Mouse (Mus musculus): Measurements from ENCODE around the gene Tm4sf20. TPM values are rescaled to one million over a fixed set of nuclear protein-coding genes. Genes with fewer than 3 reads are reported as not detected.

Gene Tm4sf20
- total and polyA plus RNA-seq, 3 experiments, result not detected

DNA sequence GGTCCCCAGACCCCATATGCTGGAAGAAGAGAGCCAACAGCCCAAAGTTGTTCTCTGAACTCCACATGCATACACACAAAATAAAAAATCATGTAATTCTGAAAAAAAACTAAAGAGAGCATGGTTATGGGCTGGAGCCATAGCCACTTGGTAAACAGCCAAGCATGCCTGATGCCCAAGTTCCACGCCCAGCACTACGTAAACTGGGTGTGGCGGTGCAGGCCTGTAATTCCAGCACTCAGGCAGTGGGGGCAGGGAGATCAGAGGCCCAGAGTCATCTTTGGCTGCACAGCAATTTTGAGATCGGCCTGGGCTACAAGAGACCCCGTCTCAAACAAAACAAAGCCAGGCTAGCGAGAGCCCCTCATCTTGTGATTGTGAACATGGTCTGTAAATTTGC is 17.3 kb upstream of the Tm4sf20 start:
- Histone ChIP-seq H3K4me2 (ENCODE audit: insufficient read depth, low read depth, poor library complexity, severe bottlenecking) (no peak overlapping the region), H3K9ac (ENCODE audit: insufficient read depth, low read depth) (no peak overlapping the region), H3K4me3 (replicated peaks in 1 of 3; ENCODE audit: low read depth in 2 of 3, low read length in 2 of 3, poor library complexity in 1 of 3) (no peak overlapping the region), H3K79me2 (replicated peaks; ENCODE audit: control insufficient read depth, extremely low read depth, insufficient read depth, poor library complexity, severe bottlenecking) (no peaks in the 10 kb centered on the region), H3K4me1 (ENCODE audit: control insufficient read depth in 1 of 2, insufficient read depth in 2 of 2) (no peaks in the 10 kb centered on the region), H3K36me3 (replicated peaks in 1 of 2; ENCODE audit: control insufficient read depth in 1 of 2, insufficient read depth in 1 of 2, low read length in 1 of 2) (no peaks in the 10 kb centered on the region), H3K9me3 (replicated peaks; ENCODE audit: low read length) (no peaks in the 10 kb centered on the region), H3K27ac (ENCODE audit: insufficient read depth, low read depth) (no peak overlapping the region), H3K27me3 (replicated peaks) (peaks cover 2% of the 10 kb centered on the region)
- dilution Hi-C loops (cut with MboI; ENCODE audit: extremely low pct_ligation_motif_present, extremely low pct_unique_long_range_greater_than_20kb, low sequenced_read_pairs), result no loop called here
- DNase-seq (ENCODE audit: extremely low read depth), result no peak
- in situ Hi-C loops (cut with MboI; ENCODE audit: low pct_ligation_motif_present, low pct_unique_long_range_greater_than_20kb, low sequenced_read_pairs), result loop anchor here (25.0 kb wide), 1 partner anchor 402 kb away; no protein-coding TSS in a partner anchor
- TF ChIP-seq RCOR1 (conservative IDR thresholded peaks at IDR 0.05; ENCODE audit: low read depth, low read length) (no peak), SIN3A (IDR thresholded peaks at IDR 0.05; ENCODE audit: low read length) (no peak), POLR2AphosphoS2 (IDR thresholded peaks at IDR 0.05; ENCODE audit: low read depth, low read length) (no peak), MAX (IDR thresholded peaks at IDR 0.05; ENCODE audit: low read length) (no peak), ZNF384 (IDR thresholded peaks at IDR 0.05; ENCODE audit: low read depth, low read length) (no peak), SMC3 (IDR thresholded peaks at IDR 0.05; ENCODE audit: low read depth, low read length) (no peak), MYC (IDR thresholded peaks at IDR 0.05; ENCODE audit: low read depth, low read length) (no peak), EP300 (IDR thresholded peaks at IDR 0.05; ENCODE audit: low read length) (no peak)

GRCm38 (mm10) chr1:82783559-82783958 is 15.3 kb upstream of the Tm4sf20 start:
- dilution Hi-C loops (cut with MboI; ENCODE audit: extremely low pct_ligation_motif_present, extremely low pct_unique_long_range_greater_than_20kb, low sequenced_read_pairs), result no loop called here
- H3K36me3 ChIP-seq (replicated peaks in 1 of 2; ENCODE audit: control insufficient read depth in 1 of 2, insufficient read depth in 1 of 2, low read length in 1 of 2), result no peaks in the 10 kb centered on the region
- no peak overlapping the region for H3K27ac ChIP-seq (ENCODE audit: insufficient read depth, low read depth)
- no peak overlapping the region for H3K4me3 ChIP-seq (replicated peaks in 1 of 3; ENCODE audit: low read depth in 2 of 3, low read length in 2 of 3, poor library complexity in 1 of 3)
- H3K79me2 ChIP-seq (replicated peaks; ENCODE audit: control insufficient read depth, extremely low read depth, insufficient read depth, poor library complexity, severe bottlenecking), result no peaks in the 10 kb centered on the region
- peaks cover 4 to 10% of the 10 kb centered on the region in 2 experiments; a peak in 3 of 4 replicates for H3K4me1 ChIP-seq (ENCODE audit: control insufficient read depth in 1 of 2, insufficient read depth in 2 of 2)
- no peak overlapping the region for H3K4me2 ChIP-seq (ENCODE audit: insufficient read depth, low read depth, poor library complexity, severe bottlenecking)
- H3K27me3 ChIP-seq (replicated peaks), result peaks cover 2% of the 10 kb centered on the region
- in situ Hi-C loops (cut with MboI; ENCODE audit: low pct_ligation_motif_present, low pct_unique_long_range_greater_than_20kb, low sequenced_read_pairs), result loop anchor here (25.0 kb wide), 1 partner anchor 404 kb away; no protein-coding TSS in a partner anchor
- no peak for DNase-seq (ENCODE audit: extremely low read depth)
- TF ChIP-seq MXI1 (IDR thresholded peaks at IDR 0.05; ENCODE audit: low read depth, low read length) (no peak), TCF12 (IDR thresholded peaks at IDR 0.05; ENCODE audit: low read depth, low read length) (no peak), KAT2A (IDR thresholded peaks at IDR 0.05; ENCODE audit: insufficient replicate concordance, low read length) (no peak), POLR2A (IDR thresholded peaks at IDR 0.05; ENCODE audit: low read depth, low read length) (no peak), ETS1 (conservative IDR thresholded peaks at IDR 0.05; ENCODE audit: low read depth, low read length) (no peak), MYC (IDR thresholded peaks at IDR 0.05; ENCODE audit: low read depth, low read length) (no peak), GABPA (IDR thresholded peaks at IDR 0.05; ENCODE audit: insufficient replicate concordance, low read depth, low read length) (no peak), JUND (conservative IDR thresholded peaks at IDR 0.05; ENCODE audit: low read depth, low read length) (no peak), EP300 (IDR thresholded peaks at IDR 0.05; ENCODE audit: low read length) (no peak), ZC3H11A (IDR thresholded peaks at IDR 0.05; ENCODE audit: low read depth, low read length) (no peak), ELF1 (IDR thresholded peaks at IDR 0.05; ENCODE audit: low read depth, low read length) (no peak), RAD21 (IDR thresholded peaks at IDR 0.05; ENCODE audit: low read depth, low read length) (no peak), BHLHE40 (IDR thresholded peaks at IDR 0.05; ENCODE audit: low read depth, low read length) (no peak)
- H3K9ac ChIP-seq (ENCODE audit: insufficient read depth, low read depth), result no peak overlapping the region
- H3K9me3 ChIP-seq (replicated peaks; ENCODE audit: low read length), result no peaks in the 10 kb centered on the region
